Mouse (Mus musculus) cerebellum, postnatal 36 days (tissue): ENCODE measurements at regions not wholly inside any gene's neighbourhood (a gene's known extent, or its start where the extent isn't known, plus 50 kb on each side); places are given as distances from the start of the nearest gene placed in this dataset.
A peak's percentile ranks its signal among the peaks of the same experiment; 100 is the strongest.

ENCODE experiments used
- DNase-seq, 2 experiments: peaks; one replicate each; pipeline ENCODE4 v3.0.0; 2021 to 2022; ENCODE audit warnings: mixed read lengths in 2 of 2

GRCm38 (mm10) chr2:74096809-74097208 is 185.7 kb upstream of the Atp5g3 start:
- no peak for DNase-seq

DNA sequence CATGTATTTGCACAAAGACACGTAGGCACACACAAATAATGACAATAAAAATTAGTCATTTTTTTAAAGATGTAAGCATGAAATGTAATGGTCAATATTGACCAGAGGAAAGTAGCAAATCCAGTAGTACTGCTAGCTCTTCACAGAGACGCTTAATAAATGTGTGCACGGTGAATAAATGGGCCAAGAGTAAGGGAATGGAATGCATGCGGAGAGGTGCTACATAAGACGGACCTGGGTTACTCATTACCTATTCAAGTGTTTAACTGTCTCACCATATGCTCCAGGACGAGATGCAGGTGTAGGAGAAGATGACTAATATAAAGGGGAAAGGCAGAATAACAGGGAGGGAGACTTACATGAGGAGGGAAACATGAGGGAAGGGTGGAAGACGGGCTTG is 182.4 kb upstream of the Atp5g3 start:
- DNase-seq: no peak

DNA sequence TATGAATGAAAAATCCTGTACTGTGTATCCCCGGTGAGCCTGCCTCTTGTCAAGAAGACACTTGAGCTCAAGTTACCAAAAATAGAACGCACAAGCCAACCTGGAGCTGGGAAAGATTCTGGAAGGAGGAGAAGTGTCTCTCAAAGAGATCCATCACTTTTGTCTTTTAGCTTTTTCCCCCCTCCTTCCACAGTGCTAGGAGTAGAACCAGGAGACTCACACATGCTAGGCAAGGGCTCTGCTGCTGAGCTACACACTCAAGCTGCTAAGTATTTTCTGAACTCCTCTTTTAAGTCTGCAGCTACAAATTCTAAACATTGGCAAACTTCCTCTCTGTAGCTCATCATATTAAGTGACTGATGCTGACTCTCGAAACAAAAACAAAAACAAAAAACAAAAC is 176.2 kb upstream of the Atp5g3 start:
- no peak for DNase-seq

- DNase-seq: no peak
These were observed 173.8 kb upstream of the Atp5g3 start for GRCm38 (mm10) chr2:74084971-74085370.

DNA sequence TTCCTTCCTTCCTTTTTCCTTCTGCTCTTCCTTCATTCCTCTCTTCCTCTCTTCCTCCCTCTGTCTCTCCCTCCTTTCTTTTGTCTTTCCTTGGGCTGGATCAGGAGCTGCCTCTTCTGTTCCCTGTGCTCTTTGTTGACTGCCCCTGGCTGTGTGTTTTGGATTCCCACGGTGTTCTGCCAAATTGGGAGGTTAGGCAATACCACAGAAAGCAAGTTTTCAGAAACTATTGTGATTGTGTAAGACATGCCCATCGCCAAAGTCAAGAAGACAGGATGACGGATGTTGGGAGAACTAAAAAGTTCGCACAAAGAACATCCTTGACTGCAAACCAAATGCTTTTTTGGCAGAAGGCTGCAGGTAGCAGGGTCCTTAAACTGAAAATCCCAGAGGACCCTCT is 165.6 kb upstream of the Atp5g3 start:
- DNase-seq: no peak

- no peak for DNase-seq
These were observed 164.4 kb upstream of the Atp5g3 start for GRCm38 (mm10) chr2:74075566-74075965.

DNA sequence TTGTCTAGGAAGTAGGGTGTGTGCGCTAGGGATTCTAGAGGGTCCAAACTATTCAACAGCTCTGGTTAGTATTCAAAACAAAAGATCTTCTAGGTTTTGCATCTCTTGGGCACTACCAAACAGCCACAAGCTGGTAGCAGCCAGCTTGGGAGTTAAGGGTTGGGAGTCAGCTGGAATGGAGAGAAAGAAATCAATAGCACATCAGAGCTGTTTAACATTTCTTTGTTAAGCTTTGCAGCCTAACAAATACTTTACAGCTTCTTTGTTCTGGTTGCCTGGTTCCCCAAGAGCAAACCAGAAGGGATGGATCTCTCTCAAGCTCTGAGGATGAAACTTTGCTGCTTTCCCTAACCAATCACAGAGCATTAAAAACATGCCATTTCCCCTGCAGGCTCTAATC is 162.3 kb upstream of the Atp5g3 start:
- no peak for DNase-seq

GRCm38 (mm10) chr2:74066652-74067051 is 155.5 kb upstream of the Atp5g3 start:
- peak; percentile 68 to 79 for DNase-seq

DNA sequence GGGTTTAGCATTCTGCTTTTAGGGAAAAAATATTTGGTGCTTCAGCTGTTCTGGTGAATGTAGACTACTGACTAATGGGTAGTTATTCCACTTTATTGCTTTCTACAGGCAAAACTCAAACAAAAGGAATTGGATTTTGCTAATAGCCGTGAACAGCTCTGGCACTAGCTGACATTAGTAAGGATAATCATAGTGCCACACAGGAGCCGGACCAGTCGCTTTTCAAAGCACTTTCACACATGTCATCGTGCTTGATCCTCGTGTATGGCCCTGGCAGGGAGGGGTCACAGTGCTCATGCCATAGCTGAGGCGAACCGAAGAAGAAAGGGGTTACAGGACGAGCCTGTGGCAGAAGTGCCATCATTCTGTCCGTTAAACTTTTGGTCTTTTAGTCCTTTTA is 153.2 kb upstream of the Atp5g3 start:
- peak in 1 of 2 experiments; percentile 5 for DNase-seq

- DNase-seq: peak; percentile 74 to 75
These were observed 152.7 kb upstream of the Atp5g3 start for GRCm38 (mm10) chr2:74063777-74064176.

GRCm38 (mm10) chr2:74063302-74063701 is 152.2 kb upstream of the Atp5g3 start:
- DNase-seq: no peak

- no peak for DNase-seq
These were observed 131.3 kb upstream of the Atp5g3 start for GRCm38 (mm10) chr2:74042430-74042829.

DNA sequence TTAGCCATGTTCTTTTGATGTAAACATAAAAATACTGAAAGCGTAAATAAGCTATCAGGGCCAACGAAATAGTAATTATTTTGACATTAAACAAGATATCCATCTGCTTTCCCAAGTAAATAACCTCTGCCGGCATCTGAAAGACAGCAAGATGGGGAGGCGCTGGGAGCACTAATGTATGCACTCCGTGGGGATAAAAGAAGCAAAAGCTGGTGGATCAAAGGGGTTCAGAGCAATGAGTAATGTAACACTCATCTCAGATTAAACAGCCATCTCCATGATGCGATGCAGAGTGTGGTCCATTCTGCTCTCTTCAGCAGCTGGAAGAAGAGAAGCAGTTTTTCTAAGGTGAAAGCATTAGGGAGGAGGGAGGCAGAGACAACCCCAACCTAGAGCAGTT is 128.5 kb upstream of the Atp5g3 start:
- DNase-seq: no peak

- no peak for DNase-seq
These were observed 124.9 kb upstream of the Atp5g3 start for GRCm38 (mm10) chr2:74036043-74036442.

DNA sequence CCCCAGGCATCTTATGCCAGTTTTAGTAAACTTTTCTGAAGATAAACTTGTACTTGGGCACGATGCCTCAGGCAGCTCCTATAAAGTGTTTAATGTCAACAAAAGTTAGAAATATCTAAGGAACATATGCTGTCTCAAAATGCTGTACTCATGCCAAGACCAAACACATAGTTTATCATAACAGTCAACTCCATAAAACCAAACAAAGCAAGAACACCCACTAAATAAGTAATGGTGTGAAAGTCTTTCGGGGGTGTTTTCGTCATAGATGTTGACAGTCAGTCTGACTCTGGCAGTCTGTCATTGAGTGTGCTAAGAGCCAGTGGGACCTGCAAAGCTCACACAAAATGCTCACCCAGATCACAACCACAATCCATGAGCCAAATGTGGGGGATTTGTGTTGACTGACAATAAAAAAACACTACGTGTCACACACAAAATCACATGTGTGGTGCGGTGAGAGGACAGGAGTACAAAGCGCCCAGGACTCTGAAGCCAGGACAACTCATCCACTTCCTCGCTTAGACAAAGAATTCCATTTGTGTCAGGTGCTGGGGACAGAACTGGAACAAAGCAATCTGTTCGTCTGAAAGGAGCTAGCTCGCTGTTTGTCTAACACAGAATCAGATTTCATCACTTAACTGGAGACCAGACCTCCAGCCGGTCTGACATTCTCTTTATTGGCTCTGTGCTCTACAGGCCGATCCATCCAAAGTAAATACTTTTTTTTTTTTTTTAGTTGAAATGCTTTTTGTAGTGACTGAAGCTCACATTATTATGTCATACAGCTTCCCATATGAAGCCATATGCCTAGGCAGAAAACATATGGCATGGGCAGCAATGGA is 121.3 kb upstream of the Atp5g3 start:
- DNase-seq: no peak

DNA sequence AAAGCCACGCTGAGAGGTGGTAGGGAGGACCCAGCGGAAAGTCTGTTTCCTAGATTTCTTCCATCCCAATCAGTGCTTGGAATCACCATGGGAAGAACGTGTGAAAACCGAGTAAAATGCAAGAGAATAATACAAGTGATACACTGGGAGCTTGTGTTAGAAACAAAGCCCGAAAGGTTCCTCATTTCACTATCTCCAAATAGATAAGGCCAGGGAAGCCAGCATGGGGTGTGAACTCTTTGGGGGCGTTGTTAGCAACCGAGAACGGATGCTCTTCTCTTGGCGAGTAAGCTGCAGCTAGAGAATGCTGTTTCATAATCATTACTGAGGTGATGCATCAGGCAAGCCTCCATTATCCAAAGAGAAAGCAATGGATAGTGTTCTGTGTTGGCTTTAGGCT is 118.8 kb upstream of the Atp5g3 start:
- DNase-seq: no peak

DNA sequence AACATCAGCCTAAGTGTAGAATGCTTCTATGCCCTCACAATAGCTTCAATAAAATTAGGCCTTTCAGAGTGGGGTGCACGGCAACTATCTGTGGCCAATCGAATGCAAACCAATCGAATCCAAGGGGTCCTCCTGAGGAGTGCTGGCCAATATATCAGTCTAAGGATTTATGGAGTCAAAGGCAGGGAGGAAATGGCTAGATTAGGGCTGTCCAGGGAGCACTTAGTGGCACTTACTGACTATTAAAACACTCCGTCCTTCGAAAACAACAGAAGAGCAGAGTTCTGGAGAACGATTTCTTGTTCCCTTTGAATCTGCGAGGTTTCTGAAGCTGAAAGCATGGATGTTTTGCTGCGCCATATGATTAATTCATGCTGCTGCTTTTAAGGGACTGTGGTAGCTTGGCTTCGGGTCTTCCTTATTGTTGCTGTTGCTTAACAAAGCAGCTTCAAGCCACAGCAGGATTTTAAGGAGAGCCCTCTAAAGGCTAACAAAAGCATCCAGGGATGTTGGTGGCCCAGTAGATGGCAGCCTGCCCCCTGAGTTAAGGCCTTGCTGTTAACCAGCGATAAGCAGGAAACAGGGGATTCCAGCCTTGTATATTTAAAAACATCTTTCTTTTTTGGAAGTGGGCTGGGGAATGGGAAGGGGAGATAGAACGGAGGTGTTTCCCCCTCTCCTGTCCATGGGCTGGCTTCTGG is 116.4 kb upstream of the Atp5g3 start:
- DNase-seq: peak; percentile 17 to 33

DNA sequence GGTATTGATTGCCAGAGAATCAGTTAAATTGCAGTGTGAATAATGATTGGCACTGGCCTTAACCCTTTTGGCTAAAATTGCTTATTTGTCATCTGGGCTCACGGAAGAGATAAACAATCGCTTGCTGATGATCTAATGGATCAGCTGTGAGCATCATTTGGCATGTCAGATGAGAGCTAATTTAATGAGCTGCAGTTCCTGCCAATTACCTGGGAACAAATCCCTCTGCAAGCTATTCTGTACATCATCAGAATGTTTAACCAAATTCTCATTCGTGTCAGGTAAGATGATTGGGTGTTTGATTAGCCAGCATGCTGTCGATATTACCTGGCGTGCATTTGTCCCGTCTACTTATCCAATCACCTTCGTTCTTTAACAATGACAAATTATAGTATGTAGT is 104.0 kb upstream of the Atp5g3 start:
- no peak for DNase-seq

GRCm38 (mm10) chr2:74014201-74014600 is 103.1 kb upstream of the Atp5g3 start:
- no peak for DNase-seq

- peak in 1 of 2 experiments; percentile 13 for DNase-seq
These were observed 87.4 kb upstream of the Atp5g3 start for GRCm38 (mm10) chr2:73998531-73998930.

- no peak for DNase-seq
These were observed 85.9 kb upstream of the Atp5g3 start for GRCm38 (mm10) chr2:73996986-73997385.

DNA sequence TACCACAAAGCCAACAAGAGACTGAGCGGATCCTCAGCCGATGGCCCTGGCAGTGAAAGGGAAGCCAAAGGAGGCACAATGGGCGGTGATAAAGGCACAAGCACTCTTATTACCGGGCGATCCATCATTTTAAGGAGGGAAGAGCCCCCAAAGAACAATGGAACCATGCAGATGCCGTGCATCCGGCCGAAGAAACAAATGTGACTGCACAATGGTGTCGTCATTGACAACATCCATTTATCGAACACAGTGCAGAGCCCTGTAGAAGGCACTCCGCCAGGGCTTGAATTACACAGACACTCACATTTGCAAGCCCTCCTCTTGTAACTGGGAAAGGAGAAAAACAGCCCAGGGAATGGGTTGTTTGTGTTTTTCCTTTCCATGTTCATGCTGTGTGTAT is 80.7 kb upstream of the Atp5g3 start:
- DNase-seq: no peak

DNA sequence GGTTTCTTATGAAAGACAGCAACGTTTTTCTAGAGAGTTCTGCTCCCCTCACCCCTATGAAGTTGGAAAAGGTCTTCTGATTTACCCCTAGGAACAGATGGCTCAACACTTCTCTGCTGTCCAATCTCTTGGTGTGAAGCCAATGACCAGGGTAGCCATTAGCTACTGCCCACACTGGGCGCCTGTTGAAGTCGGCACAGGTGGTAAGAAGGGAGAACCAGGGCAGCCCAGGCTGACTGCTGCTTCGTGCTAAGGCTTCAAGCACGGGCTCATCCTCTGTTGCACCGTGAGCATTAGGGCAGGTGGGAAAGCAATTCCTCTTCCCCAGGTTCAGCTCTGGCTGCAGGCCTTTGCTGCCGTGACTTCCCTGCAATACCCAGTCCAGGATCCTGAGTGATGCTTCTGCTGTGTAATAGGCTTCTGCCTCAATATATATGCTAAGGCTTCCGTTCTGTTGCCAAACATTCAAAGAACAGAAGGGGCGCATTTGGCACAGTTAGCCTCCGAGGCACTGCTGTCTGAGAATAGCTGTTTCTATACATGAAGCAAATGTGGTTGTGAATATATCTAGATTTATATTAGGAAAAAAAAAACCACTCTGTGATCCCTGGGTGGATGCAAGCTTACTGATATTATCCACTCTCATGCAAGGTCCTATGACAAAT is 76.4 kb upstream of the Atp5g3 start:
- peak; percentile 32 to 37 for DNase-seq

GRCm38 (mm10) chr2:73985911-73986250 is 74.8 kb upstream of the Atp5g3 start:
- DNase-seq: peak; percentile 58 to 61
